Mouse (Mus musculus): ENCODE data around the gene Mrpl23. TPM values are rescaled to one million over a fixed set of nuclear protein-coding genes. Genes with fewer than 3 reads are reported as not detected.

The Mrpl23 gene
- total RNA-seq, 1 experiment from 2014 or later, result 4.5 TPM

GRCm38 (mm10) chr7:142522352-142522751 lies 10.1 kb upstream of the Mrpl23 start:
- DNase-seq, result no peak

- no peak for DNase-seq
Observed at GRCm38 (mm10) chr7:142523200-142523990, 9.1 kb upstream of the Mrpl23 start.

GRCm38 (mm10) chr7:142525342-142526178 lies 6.9 kb upstream of the Mrpl23 start:
- DNase-seq, result no peak

- DNase-seq, result no peak
Observed at GRCm38 (mm10) chr7:142529350-142529749, 3.1 kb upstream of the Mrpl23 start.

- no peak for DNase-seq
Observed at GRCm38 (mm10) chr7:142531973-142532521, 439 bp upstream of the Mrpl23 start.

GRCm38 (mm10) chr7:142533059-142533855 lies 771 bp downstream of the Mrpl23 start:
- peak; percentile 90 for DNase-seq

GRCm38 (mm10) chr7:142535116-142535515 lies 2.6 kb downstream of the Mrpl23 start:
- no peak for DNase-seq

GRCm38 (mm10) chr7:142535832-142536231 lies 3.3 kb downstream of the Mrpl23 start:
- no peak for DNase-seq

GRCm38 (mm10) chr7:142537181-142537580 lies 4.7 kb downstream of the Mrpl23 start:
- DNase-seq, result no peak

- peak; percentile 70 for DNase-seq
Observed at GRCm38 (mm10) chr7:142537879-142538278, 5.4 kb downstream of the Mrpl23 start.

GRCm38 (mm10) chr7:142538291-142538690 lies 5.8 kb downstream of the Mrpl23 start:
- no peak for DNase-seq

GRCm38 (mm10) chr7:142538766-142539165 lies 6.3 kb downstream of the Mrpl23 start:
- no peak for DNase-seq

GRCm38 (mm10) chr7:142539828-142540227 lies 7.3 kb downstream of the Mrpl23 start:
- no peak for DNase-seq

GRCm38 (mm10) chr7:142542771-142543303 lies 10.4 kb downstream of the Mrpl23 start:
- no peak for DNase-seq

- no peak for DNase-seq
Observed at GRCm38 (mm10) chr7:142545967-142546366, 13.5 kb downstream of the Mrpl23 start.

- DNase-seq, result no peak
Observed at GRCm38 (mm10) chr7:142547874-142548273, 15.4 kb downstream of the Mrpl23 start.

- DNase-seq, result no peak
Observed at GRCm38 (mm10) chr7:142548706-142549105, 16.2 kb downstream of the Mrpl23 start.

GRCm38 (mm10) chr7:142549941-142550763 lies 17.7 kb downstream of the Mrpl23 start:
- peak; percentile 60 for DNase-seq

- DNase-seq, result no peak
Observed at GRCm38 (mm10) chr7:142550935-142551373, 18.5 kb downstream of the Mrpl23 start.

- no peak for DNase-seq
Observed at GRCm38 (mm10) chr7:142551691-142552090, 19.2 kb downstream of the Mrpl23 start.
